Mouse (Mus musculus): Measurements from ENCODE around the gene Ess2. TPM values are rescaled to one million over a fixed set of nuclear protein-coding genes. Genes with fewer than 3 reads are reported as not detected.
A peak's percentile ranks its signal among the peaks of the same experiment; 100 is the strongest.

Gene Ess2
- polyA plus RNA-seq, 1 experiment from 2014 or later = 56.2 TPM

- Histone ChIP-seq H3K4me1 (peaks cover 12% of the 10 kb centered on the region), H3K36me3 (replicated peaks) (no peaks in the 10 kb centered on the region), H3K9me3 (no peaks in the 10 kb centered on the region), H3K4me3 (no peak overlapping the region), H3K27ac (no peak overlapping the region), H3K27me3 (ENCODE audit: poor library complexity, severe bottlenecking) (peaks cover 64% of the 10 kb centered on the region)
- DNase-seq (ENCODE audit: extremely low spot score, low spot score) = no peak
- WGBS = 73% methylated on average over 9 of the region's 9 CpGs
These were observed 22.7 kb upstream of the Ess2 start for GRCm38 (mm10) chr16:17933594-17934444.

DNA sequence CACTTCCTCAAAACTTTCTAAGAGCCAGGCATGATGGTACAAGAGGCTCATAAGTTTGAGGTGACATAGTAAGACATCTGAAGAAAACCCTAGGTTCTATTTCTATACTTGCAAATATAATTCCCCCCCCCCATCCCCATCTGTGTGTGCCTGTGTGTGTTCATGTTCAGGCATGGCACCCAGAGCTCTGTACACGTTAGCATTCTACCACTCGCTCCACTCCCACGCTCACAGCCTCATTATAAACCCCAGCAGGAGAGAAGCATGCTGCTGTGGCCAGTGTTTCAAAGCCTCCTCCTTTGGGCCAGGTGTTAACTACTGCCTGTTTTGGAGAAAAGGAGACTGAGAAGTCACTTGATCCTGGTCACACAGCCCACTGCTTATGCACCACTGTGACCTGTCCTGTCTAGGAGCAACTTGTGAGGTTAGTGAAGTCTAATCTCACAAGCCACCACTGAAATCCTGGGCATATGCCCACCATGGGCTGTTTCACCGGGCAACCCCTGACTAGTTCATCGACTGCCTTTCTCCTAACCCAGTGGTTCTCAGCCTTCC lies 20.8 kb upstream of the Ess2 start:
- peaks cover 26% of the 10 kb centered on the region for H3K4me1 ChIP-seq
- no peak for DNase-seq (ENCODE audit: extremely low spot score, low spot score)
- H3K36me3 ChIP-seq (replicated peaks) = no peaks in the 10 kb centered on the region
- H3K27ac ChIP-seq = no peak overlapping the region
- WGBS = 72% methylated on average over 5 of the region's 5 CpGs
- no peaks in the 10 kb centered on the region for H3K9me3 ChIP-seq
- no peak overlapping the region for H3K4me3 ChIP-seq
- H3K27me3 ChIP-seq (ENCODE audit: poor library complexity, severe bottlenecking) = peaks cover 52% of the 10 kb centered on the region

DNA sequence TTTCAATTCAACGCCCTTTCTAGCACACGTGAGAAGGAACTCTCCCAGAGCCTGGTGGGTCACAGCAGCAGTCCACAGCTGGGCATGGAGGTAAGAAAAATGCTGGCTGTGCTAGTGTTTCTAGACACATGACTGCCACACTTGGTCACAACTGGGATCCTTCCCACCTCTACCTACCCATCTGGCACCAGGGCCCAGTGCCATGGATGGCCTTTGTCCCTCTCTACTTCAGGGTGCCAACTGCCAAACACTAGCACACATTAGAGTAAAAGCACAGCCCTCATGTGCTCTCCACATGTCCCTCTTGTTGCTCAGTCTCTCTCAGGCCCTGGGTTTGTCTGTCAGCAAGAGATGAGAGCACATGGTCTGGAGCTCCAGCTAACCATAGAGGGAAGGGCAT lies 18.5 kb upstream of the Ess2 start:
- peaks cover 39% of the 10 kb centered on the region for H3K4me1 ChIP-seq
- H3K27ac ChIP-seq = no peak overlapping the region
- H3K4me3 ChIP-seq = no peak overlapping the region
- peaks cover 52% of the 10 kb centered on the region for H3K27me3 ChIP-seq (ENCODE audit: poor library complexity, severe bottlenecking)
- H3K36me3 ChIP-seq (replicated peaks) = peaks cover 22% of the 10 kb centered on the region
- no peak for DNase-seq (ENCODE audit: extremely low spot score, low spot score)
- no peaks in the 10 kb centered on the region for H3K9me3 ChIP-seq
- 54% methylated on average over 2 of the region's 2 CpGs for WGBS

- H3K9me3 ChIP-seq = no peaks in the 10 kb centered on the region
- H3K27ac ChIP-seq = peak overlapping the region; percentile 91
- peak overlapping the region; percentile 92 for H3K4me3 ChIP-seq
- peaks cover 26% of the 10 kb centered on the region for H3K36me3 ChIP-seq (replicated peaks)
- DNase-seq (ENCODE audit: extremely low spot score, low spot score) = no peak
- 11% methylated on average over 2 of the region's 2 CpGs for WGBS
- H3K4me1 ChIP-seq = peaks cover 39% of the 10 kb centered on the region
- H3K27me3 ChIP-seq (ENCODE audit: poor library complexity, severe bottlenecking) = peaks cover 50% of the 10 kb centered on the region
These were observed 18.1 kb upstream of the Ess2 start for GRCm38 (mm10) chr16:17929211-17929610.

GRCm38 (mm10) chr16:17928627-17929104 lies 17.5 kb upstream of the Ess2 start:
- WGBS = 0% methylated on average over 9 of the region's 9 CpGs
- peaks cover 46% of the 10 kb centered on the region for H3K27me3 ChIP-seq (ENCODE audit: poor library complexity, severe bottlenecking)

DNA sequence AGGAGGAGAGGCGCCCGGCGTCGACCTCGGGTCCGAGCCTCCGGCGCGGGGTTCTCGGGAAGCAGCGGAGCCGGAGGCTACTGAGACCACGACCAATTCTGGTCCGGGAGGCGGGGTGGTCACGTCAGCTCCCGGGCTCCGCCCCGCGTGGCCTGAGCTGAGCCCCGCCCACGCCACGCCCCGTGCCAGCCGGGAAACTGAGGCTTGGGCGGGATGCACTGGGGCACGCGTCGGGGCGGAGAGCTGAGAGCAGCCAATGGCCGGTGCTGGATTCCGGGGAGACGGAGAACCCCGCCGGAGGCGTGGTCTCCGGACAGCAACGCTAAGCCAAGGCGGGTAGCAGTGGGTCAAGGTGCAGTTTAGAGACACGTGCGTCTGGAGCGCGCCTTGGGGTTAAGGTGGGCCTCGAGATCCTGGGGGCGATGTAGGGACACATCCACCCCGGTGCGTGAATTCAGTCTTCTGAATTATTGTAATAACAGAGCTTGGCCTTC lies 17.0 kb upstream of the Ess2 start, which contains the start of gene Slc25a1:
Slc25a1 (minus strand) TSS at position 133 of the 494 bp plus-strand sequence.
- Histone ChIP-seq H3K36me3 (replicated peaks) (peaks cover 26% of the 10 kb centered on the region), H3K9me3 (no peaks in the 10 kb centered on the region), H3K4me3 (peak within 1 kb of the TSS; percentile 92), H3K4me1 (peaks cover 45% of the 10 kb centered on the region), H3K27me3 (ENCODE audit: poor library complexity, severe bottlenecking) (peaks cover 46% of the 10 kb centered on the region), H3K27ac (peak within 1 kb of the TSS; percentile 91)
- peak; percentile 86 for DNase-seq (ENCODE audit: extremely low spot score, low spot score)
- WGBS = under 1% methylated on average over 47 of the region's 47 CpGs

More at GRCm38 (mm10) chr16:17928627-17929104, 17.5 kb upstream of the Ess2 start:
- H3K9me3 ChIP-seq = no peaks in the 10 kb centered on the region
- peak; percentile 75 for DNase-seq (ENCODE audit: extremely low spot score, low spot score)
- peaks cover 26% of the 10 kb centered on the region for H3K36me3 ChIP-seq (replicated peaks)
- peaks cover 40% of the 10 kb centered on the region for H3K4me1 ChIP-seq
- peak overlapping the region; percentile 92 for H3K4me3 ChIP-seq
- H3K27ac ChIP-seq = peak overlapping the region; percentile 91

DNA sequence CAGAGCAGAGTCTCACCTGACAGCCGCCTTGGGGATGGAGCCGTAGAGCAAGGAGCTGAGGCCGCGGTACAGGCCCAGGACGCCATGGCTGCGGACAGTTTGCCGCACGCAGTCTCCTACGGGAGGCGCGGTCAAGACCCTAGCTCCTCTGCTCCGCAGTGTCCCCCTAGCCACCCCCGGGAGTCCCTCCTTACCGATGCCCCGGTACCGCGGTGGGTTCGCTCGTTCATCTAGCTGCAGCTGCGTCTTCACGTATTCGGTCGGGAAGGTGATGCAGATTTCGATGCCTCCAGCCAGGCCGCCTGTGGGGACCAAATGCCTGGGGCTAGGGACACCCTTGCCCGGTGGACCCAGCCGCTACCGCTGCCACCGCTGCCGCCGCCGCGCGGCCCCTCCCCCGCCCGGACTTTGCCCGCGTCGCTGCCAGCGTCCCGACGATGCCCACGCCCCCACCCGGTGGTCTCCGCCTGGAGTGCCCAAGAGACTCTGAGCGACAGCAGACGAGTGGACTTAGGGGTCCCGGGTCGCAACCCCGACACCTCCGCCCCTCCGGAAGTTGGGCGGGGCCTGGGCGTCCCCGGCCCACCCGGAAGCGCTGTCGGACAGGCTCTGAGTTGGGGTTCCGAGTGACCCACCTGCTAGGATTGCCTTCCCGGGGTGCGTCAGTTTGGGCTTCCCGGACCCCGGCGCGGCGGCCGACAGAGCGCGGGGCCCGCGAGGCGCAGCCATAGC lies 16.4 kb upstream of the Ess2 start:
- Histone ChIP-seq H3K4me3 (peak overlapping the region; percentile 92), H3K27me3 (ENCODE audit: poor library complexity, severe bottlenecking) (peaks cover 46% of the 10 kb centered on the region), H3K4me1 (peaks cover 51% of the 10 kb centered on the region), H3K36me3 (replicated peaks) (peaks cover 26% of the 10 kb centered on the region), H3K9me3 (no peaks in the 10 kb centered on the region), H3K27ac (peak overlapping the region; percentile 91)
- DNase-seq (ENCODE audit: extremely low spot score, low spot score) = peak; percentile 27
- under 1% methylated on average over 71 of the region's 72 CpGs for WGBS

- WGBS = under 1% methylated on average over 14 of the region's 14 CpGs
- H3K9me3 ChIP-seq = no peaks in the 10 kb centered on the region
- no peak for DNase-seq (ENCODE audit: extremely low spot score, low spot score)
- H3K4me3 ChIP-seq = peak overlapping the region; percentile 84
- H3K4me1 ChIP-seq = peaks cover 50% of the 10 kb centered on the region
- H3K36me3 ChIP-seq (replicated peaks) = peaks cover 26% of the 10 kb centered on the region
- H3K27me3 ChIP-seq (ENCODE audit: poor library complexity, severe bottlenecking) = peaks cover 57% of the 10 kb centered on the region
- peak overlapping the region; percentile 91 for H3K27ac ChIP-seq
These were observed 11.0 kb upstream of the Ess2 start for GRCm38 (mm10) chr16:17922163-17922538.

DNA sequence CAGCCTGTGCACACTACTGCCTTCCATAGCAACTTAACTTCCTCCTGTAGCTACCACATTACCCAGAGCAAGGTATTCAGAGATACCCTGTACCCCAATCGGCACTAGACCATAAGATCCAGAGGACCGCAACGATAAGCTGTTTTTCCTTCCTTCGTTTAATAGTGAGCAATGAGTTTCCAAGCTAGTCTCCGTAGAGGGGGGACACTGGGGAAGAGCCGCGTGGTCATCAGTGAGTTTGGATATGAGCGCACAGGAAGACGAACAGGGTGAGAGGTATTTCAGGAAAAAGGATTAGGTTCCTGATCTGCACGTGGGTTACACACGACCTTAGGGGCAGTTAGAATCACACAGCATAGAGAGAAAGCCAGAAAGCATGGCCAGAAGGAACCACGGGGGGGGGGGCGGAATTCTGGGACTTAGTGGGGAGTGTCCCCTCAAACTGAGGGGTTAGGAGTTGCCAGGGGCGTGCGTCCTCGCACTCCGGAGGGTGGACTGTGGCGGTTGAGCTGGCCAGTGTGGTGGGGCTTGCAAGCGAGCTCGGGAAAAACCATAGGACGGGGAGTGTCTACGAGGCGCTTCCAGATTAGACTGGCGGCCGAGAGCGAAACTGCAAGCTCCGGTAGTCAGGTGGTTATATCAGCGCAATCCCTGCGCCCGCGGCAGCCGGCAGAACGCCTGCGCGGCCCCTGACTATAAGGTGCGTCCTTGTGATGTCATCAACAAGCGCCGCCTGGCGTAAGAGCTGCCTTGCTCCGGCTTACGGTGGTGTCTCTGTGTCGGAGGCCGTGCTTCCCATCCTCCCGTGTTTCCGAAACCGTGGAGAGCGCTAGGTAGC lies 10.4 kb upstream of the Ess2 start:
- peaks cover 24% of the 10 kb centered on the region for H3K36me3 ChIP-seq (replicated peaks)
- peak overlapping the region; percentile 91 for H3K27ac ChIP-seq
- no peaks in the 10 kb centered on the region for H3K9me3 ChIP-seq
- WGBS = 2% methylated on average over 47 of the region's 47 CpGs
- peak; percentile 95 for DNase-seq (ENCODE audit: extremely low spot score, low spot score)
- peaks cover 57% of the 10 kb centered on the region for H3K27me3 ChIP-seq (ENCODE audit: poor library complexity, severe bottlenecking)
- peaks cover 44% of the 10 kb centered on the region for H3K4me1 ChIP-seq
- peak overlapping the region; percentile 84 for H3K4me3 ChIP-seq

DNA sequence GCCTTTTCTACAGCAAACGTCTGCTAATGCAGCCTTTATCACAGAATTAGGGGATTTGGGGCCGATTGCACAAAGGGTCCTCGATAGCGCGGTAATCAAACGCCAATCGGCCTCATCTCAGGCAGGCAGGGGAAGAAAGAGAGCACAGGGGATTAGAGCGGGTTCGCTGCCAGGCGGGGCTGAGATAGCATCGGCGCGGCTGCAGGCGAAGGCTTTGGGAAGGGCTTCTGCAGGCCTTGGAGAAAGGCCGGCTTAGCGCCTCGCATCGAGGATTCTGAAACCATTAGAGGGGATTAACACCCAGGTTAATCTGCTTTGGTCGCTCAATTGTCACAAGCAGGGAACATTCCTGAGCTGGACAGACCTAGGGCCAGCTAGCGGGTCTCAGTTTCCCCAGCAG lies 9.4 kb upstream of the Ess2 start:
- peak overlapping the region; percentile 84 for H3K4me3 ChIP-seq
- peaks cover 14% of the 10 kb centered on the region for H3K36me3 ChIP-seq (replicated peaks)
- WGBS = 3% methylated on average over 20 of the region's 20 CpGs
- peaks cover 40% of the 10 kb centered on the region for H3K4me1 ChIP-seq
- H3K9me3 ChIP-seq = no peaks in the 10 kb centered on the region
- peaks cover 57% of the 10 kb centered on the region for H3K27me3 ChIP-seq (ENCODE audit: poor library complexity, severe bottlenecking)
- DNase-seq (ENCODE audit: extremely low spot score, low spot score) = peak; percentile 64
- peak overlapping the region; percentile 91 for H3K27ac ChIP-seq

GRCm38 (mm10) chr16:17914307-17915249 lies 3.4 kb upstream of the Ess2 start, which contains the start of gene Gsc2:
Gene Gsc2 (minus strand): TSS chr16:17915059.
- Histone ChIP-seq H3K4me1 (peaks cover 22% of the 10 kb centered on the region), H3K36me3 (replicated peaks) (0 out of 2 replicates have a peak, but pooled peaks cover 4% of the 10 kb centered on the region), H3K4me3 (peak within 1 kb of the TSS; percentile 49), H3K27me3 (ENCODE audit: poor library complexity, severe bottlenecking) (peaks cover 81% of the 10 kb centered on the region), H3K27ac (peak within 1 kb of the TSS; percentile 53; the same call in 1 of the 2 replicates), H3K9me3 (no peaks in the 10 kb centered on the region)
- under 1% methylated on average over 104 of the region's 106 CpGs for WGBS
- DNase-seq (ENCODE audit: extremely low spot score, low spot score) = peak; percentile 44
